In the genomic region with DNA sequence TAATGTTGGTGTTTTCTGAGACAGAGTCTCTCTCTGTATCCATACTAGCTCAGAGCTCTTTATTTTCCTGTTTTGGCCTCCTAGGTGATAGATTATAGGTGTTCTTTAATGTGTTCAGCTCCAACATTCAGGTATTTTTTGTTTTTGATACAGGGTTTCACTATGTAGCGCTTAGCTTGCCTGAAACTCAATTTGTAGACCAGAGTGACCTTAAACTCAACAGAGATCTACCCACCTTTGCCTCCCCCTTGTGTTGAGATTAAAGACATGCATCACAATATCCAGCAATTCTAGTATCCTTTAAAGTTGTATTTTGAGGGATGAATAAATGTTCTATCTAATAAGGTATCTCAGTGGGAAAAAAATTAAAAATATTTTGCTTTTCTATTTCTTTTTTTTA, we compare ENCODE assay signal across 10 mouse cellular contexts.
DNase-seq lines count a peak whose midpoint lies in the region; ATAC-seq and TF ChIP-seq lines count a peak whose summit lies in the region.
"Had no signal": no experiment of that assay in that cellular context is flagged by ENCODE, and none has a peak within 500 bp of the region (broad histone marks: within the 10 kb centered on the region; RNA-seq: fewer than 3 reads in every experiment).

No protein-coding gene starts in this region.

- H3K9ac ChIP-seq in forebrain, embryonic 15.5 days (replicated peaks): no peak overlapping the region
- H3K9ac ChIP-seq in forebrain, embryonic 16.5 days (replicated peaks; ENCODE audit: low read depth, low read length): no peak overlapping the region
- H3K9ac ChIP-seq: liver, embryonic 12.5 days had no signal

- no peak for DNase-seq in left cerebral cortex, adult 2 months (ENCODE audit: extremely low spot score in 1 of 2, low spot score in 2 of 2)
- DNase-seq in left cerebral cortex, adult 8-10 months (ENCODE audit: low spot score in 2 of 2): no peak
- peak; percentile 11 for DNase-seq in Muller cell, postnatal 12 days (ENCODE audit: inconsistent ontology term)
- no peak for DNase-seq in adrenal gland, postnatal 25 days
- no peak for DNase-seq in left cerebral cortex, postnatal 10 days (ENCODE audit: extremely low spot score in 1 of 2, low spot score in 2 of 2)

- H3K4me2 ChIP-seq in forebrain, embryonic 15.5 days (replicated peaks): no peak overlapping the region
- no peak overlapping the region for H3K4me2 ChIP-seq in forebrain, embryonic 16.5 days (ENCODE audit: low read length)
- H3K4me2 ChIP-seq: liver, embryonic 12.5 days had no signal

- peak; percentile 49 for TF ChIP-seq CTCF in left cerebral cortex, adult 2 months (IDR thresholded peaks at IDR 0.05)

- H3K27me3 ChIP-seq in forebrain, embryonic 15.5 days: no peaks in the 10 kb centered on the region
- H3K27me3 ChIP-seq in forebrain, embryonic 16.5 days (replicated peaks; ENCODE audit: control insufficient read depth, insufficient read depth, low read length): no peaks in the 10 kb centered on the region
- H3K27me3 ChIP-seq: liver, embryonic 12.5 days had no signal

- no peak overlapping the region for H3K4me3 ChIP-seq in forebrain, embryonic 15.5 days
- H3K4me3 ChIP-seq in forebrain, embryonic 16.5 days (replicated peaks; ENCODE audit: low read length): no peak overlapping the region
- no peak overlapping the region for H3K4me3 ChIP-seq in left cerebral cortex, adult 2 months
- H3K4me3 ChIP-seq: liver, embryonic 12.5 days had no signal

- 89% methylated on average over 1 of the region's 1 CpGs for WGBS in forebrain, embryonic 15.5 days
- 93% methylated on average over 1 of the region's 1 CpGs for WGBS in forebrain, embryonic 16.5 days

- H3K4me1 ChIP-seq in forebrain, embryonic 15.5 days: no peaks in the 10 kb centered on the region
- H3K4me1 ChIP-seq in forebrain, embryonic 16.5 days (replicated peaks; ENCODE audit: control insufficient read depth, insufficient read depth, low read length): no peaks in the 10 kb centered on the region
- H3K4me1 ChIP-seq: liver, embryonic 12.5 days had no signal

- H3K27ac ChIP-seq in forebrain, embryonic 15.5 days (replicated peaks): no peak overlapping the region
- H3K27ac ChIP-seq in forebrain, embryonic 16.5 days (ENCODE audit: low read length): no peak overlapping the region
- H3K27ac ChIP-seq in left cerebral cortex, adult 2 months: no peak overlapping the region
- H3K27ac ChIP-seq: liver, embryonic 12.5 days had no signal

- no peaks in the 10 kb centered on the region for H3K9me3 ChIP-seq in forebrain, embryonic 15.5 days
- no peaks in the 10 kb centered on the region for H3K9me3 ChIP-seq in forebrain, embryonic 16.5 days (ENCODE audit: control insufficient read depth, low read length)
- H3K9me3 ChIP-seq: G1E; liver, embryonic 12.5 days had no signal

- intact Hi-C loops in left cerebral cortex, adult 2 months (cut with DNase I): loop anchor here (5.0 kb wide), 1 partner anchor 291 kb away; no protein-coding TSS in a partner anchor
- intact Hi-C loops in left cerebral cortex, postnatal 10 days (cut with DNase I): no loop called here

- H3K36me3 ChIP-seq in forebrain, embryonic 15.5 days: peaks cover 2% of the 10 kb centered on the region; the same call in 1 of the 2 replicates
- no peaks in the 10 kb centered on the region for H3K36me3 ChIP-seq in forebrain, embryonic 16.5 days (ENCODE audit: control insufficient read depth, insufficient read depth)

- ATAC-seq in forebrain, embryonic 15.5 days (replicated peaks): 0 out of 2 replicates have a peak, but pooled peaks have one; percentile 51
- ATAC-seq in forebrain, embryonic 16.5 days: no peak
- ATAC-seq in megakaryocyte progenitor cell, adult 5-6 weeks (replicated peaks; ENCODE audit: poor library complexity): peak; percentile 77
- ATAC-seq: liver, embryonic 12.5 days had no signal
